Mouse (Mus musculus) adrenal gland, adult (tissue): ENCODE results near the gene Zfp36.

Experiments used
- DNase-seq, 2 experiments: peaks; one replicate each; pipeline ENCODE4 v3.0.0; 2022 to 2023; ENCODE audit warnings: low spot score in 1 of 2; ENCODE audit not compliant: inconsistent age in 2 of 2

The Zfp36 gene

DNA sequence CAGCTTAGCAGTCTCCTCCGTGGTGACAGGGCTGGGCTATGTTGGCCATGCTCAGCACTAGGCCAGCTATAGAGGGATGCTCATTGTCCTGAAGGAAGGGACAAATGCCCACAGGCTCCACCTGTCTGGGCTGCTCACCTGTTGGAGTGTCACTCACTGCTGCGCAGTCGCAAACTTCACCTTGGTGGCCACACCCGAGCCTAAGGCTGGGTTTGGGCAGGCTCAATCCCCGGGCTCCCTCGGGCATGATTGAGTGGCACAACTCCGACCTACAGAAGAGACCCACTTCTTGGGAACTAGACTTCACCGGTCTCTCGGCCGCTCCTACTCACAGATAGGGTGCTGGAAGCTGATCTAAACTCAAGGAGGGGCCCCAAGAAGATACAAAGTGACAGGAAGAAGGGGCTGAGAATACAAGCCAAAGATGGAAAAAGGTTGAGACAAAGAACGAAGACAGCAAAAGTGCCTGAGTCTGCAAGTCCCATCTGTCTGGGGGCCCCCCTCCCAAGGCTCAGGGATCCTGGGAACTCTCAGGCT is 9.0 kb downstream of the Zfp36 start:
- DNase-seq, result peak in 1 of 2 experiments; percentile 82

DNA sequence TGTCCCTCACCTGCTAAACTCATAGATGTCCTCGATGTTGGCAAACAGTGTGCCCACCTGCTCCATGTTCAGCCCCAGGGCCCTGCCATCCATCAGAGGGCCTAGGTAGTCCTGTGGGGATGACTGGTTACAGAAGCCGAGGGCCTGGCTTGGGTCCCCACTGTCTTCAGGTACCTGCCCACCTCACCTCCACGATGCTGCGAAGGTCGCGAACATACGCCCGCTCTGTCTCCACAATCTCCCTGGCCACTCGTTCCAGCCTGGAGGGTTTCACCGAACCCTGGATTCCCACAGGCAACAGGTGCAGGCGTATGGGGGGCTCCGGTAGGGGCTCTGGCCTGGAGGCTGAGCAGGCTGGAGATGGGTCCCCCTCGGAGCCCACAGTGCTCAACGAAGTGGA is 10.0 kb downstream of the Zfp36 start:
- no peak for DNase-seq

- DNase-seq, result no peak
These were observed 11.7 kb downstream of the Zfp36 start for GRCm38 (mm10) chr7:28368276-28368920.

DNA sequence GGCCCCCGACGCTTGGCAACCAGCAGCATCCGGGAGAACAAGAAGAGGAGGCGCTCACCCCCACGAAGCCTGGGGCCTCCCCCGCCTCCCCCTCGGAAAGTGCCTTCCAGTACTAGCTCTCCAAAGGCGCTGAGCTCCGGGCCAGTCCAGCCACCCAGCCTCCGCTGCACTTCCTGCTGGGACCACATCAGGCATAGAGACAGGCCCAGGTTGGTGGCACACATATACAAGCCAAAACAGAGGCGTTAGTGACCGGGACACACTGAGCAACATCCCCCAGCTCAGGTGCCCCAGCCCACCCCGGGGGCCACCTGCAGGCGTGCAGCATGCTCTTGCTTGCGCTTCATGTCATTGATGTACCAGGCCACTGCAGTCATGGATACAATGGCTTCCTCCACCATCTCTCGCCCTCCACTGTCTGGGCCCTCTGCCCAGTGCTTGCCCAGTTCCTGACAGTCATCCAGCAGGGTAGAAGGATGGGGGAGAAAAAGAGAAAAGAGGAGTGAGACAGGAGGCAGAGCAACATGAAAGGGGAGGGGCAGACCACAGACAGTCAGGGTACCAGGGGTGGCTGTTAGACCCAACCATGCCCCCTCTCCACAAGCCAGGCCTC is 12.3 kb downstream of the Zfp36 start:
- no peak for DNase-seq

DNA sequence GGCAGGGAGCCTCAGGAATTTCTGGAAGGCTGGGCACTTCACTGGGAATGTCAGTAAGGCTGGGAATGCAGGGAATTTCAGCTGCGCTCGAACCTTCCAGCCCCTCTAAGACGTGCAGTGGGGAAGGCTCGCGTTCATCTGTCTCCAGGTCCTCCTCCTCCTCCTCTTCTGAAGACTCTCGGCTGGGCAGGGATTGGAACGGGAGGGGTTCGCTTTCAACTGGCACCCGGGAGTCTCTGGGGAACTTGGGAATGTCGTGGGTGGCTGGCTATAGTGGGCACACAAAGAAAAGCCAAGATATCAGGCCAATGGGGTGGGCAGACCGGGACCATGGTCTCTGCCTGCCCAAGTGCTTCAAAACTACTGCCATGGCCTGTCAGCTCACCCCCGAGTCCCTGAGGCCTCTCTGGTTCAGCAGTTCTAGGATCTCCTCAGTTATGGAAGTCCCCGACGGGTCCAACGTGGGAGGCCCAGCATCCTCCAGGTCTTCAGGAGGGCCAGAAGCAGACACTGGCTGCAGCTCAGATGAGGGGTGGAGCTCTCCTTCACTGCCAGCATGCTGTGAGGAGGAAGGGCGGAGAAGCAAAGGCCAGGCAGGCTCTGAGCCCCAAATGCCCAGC is 17.5 kb downstream of the Zfp36 start:
- DNase-seq, result no peak

GRCm38 (mm10) chr7:28361647-28362341 is 18.3 kb downstream of the Zfp36 start:
- DNase-seq, result no peak

DNA sequence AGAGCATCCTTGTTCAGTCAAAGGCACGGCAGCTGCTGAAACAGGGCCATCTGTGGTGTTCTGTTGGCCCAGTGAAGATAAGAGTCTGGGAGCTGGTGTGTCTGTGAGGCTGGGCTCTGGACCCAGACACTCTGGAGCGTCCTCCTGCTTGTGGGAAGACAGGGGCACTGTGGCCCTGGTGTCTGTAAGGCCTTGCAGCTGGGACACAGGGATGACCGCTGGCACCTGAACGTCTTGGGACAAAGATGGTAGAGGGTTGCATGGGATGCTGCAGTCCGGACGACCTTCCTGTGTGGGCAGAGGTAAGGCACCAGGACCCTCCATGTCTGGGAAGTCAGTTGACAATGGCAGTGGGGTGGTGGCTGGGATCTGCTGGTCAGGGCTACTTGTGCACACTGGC is 19.8 kb downstream of the Zfp36 start:
- no peak for DNase-seq

DNA sequence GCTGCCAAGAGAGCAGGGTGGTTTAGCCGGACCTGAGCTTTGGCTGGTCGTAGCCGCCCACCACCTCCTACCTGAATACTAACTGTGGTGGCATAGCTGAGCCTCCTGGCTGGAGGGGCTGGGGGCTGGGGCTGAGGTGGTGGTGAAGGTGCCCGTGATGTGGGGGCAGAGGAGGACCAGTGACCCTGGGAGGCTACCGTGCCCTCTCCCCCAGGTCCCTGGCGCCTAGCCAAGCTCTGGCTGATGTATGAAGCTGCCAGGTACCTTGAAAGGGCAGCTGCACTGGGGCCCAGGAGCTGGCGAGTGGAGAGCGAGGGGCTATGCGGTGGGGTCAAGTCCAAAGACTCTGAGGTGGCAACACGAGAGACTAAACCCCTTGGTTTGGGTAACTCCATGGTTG is 20.2 kb downstream of the Zfp36 start:
- DNase-seq, result no peak

DNA sequence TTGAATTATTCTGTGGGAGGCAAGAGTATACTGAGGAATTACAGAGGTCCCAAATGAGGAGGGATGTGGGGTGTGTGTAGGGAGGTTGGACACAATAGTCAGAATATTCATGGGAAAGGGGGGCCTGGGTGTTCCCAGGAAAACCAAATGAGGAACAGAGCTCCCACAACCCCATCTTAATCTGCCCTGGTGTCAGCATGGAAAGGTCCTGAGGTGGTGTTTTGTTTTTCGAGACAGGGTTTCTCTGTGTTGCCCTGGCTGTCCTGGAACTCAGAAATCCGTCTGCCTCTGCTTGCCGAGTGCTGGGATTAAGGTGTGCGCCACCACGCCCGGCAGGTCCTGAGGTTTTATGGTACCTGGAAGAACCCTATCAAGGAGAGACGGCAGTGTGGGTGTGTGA is 21.6 kb downstream of the Zfp36 start:
- DNase-seq, result no peak

GRCm38 (mm10) chr7:28357984-28358383 is 22.1 kb downstream of the Zfp36 start:
- DNase-seq, result peak; percentile 63 to 83

DNA sequence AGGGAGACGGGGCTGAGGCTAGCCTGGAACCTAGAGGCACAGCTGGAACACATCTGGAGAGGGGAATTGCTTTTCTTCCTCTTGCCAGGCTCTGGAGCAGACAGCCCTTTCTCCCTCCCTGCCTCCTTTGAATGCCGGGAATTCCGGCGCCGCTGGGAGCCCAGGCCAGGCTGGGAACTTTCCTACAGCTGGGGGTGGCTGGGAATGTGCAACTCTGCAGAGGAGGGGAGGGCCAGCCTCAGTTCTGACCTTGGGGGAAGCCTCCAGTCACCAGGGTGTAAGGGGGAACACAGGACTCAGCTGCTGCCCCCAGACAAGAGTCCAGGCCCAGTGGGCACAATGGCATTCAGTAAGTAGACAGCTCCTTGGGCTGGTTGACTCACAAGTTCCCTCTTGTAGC is 23.1 kb downstream of the Zfp36 start:
- peak; percentile 52 to 64 for DNase-seq

GRCm38 (mm10) chr7:28355221-28355620 is 24.8 kb downstream of the Zfp36 start:
- no peak for DNase-seq

- no peak for DNase-seq
These were observed 25.5 kb downstream of the Zfp36 start for GRCm38 (mm10) chr7:28354596-28354995.

DNA sequence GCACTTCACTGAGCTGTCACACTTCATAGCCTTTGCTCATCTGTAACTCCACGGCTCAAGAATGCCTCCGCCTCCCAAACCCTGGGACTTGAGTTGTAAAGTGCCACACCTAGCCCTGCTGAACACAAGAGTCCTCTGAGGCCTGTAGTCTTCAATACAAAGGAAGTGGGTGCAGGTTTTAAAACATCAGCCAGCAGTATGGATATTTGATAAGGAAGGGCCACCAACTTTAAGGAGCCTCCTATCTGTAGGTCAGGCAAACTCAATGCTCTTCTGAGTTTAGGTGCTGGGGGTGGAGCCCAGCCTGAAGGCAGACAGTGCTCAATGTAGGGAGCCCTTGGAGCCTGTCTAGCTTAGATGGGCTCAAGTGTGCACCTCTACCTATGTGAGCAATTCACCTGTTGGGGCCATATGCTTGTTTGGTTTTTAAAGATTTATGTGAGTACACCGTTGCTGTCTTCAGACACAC is 25.9 kb downstream of the Zfp36 start:
- no peak for DNase-seq

GRCm38 (mm10) chr7:28353267-28353666 is 26.8 kb downstream of the Zfp36 start:
- DNase-seq, result no peak

DNA sequence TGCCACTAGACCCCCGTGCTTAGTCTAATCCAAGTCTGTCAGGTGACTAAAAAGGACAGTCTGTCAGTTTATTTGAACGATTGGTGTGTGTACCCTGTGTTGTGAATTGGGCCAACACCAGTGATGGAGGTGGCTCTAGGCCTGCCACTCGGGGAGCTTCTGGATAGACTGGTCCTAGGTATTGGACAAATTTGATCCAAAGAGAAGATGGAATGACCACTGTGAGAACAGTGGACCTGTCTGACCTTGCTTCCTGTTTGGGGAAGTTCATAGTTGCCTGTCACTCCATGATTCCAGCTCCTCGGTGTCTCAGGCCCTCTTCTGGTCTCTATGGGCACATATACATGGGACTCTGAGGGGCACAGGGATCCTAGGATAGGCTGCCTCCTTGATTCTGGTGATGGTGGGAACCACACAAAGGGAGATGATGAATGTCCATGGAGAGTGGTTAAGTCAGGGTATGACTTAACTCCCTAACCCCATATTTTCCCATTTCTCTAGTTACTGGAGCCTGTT is 28.3 kb downstream of the Zfp36 start:
- no peak for DNase-seq

GRCm38 (mm10) chr7:28350155-28350883 is 29.7 kb downstream of the Zfp36 start, which contains the start of gene Rps16:
Gene Rps16, plus strand, starts transcription at chr7:28350652.
- peak; percentile 98 to 99 for DNase-seq

DNA sequence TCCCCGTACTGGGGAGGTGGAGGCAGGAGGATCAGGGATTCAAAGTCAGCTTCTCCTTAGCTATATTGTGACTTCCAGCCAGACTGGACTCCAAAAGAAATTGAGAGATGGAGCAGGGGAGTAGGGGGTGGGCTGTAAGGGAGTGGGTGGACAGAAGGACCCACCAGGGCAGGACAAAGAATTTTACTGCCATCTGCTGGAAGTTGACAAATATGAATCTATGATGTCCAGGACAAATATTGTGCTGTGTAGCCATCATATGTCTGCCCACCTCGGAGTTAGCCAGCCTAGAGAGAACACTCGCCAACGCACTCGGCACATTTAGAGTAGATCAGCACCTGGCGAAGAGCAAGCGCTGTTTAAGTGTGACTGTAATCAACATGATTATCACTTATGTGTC is 31.5 kb downstream of the Zfp36 start:
- DNase-seq, result peak in 1 of 2 experiments; percentile 47

DNA sequence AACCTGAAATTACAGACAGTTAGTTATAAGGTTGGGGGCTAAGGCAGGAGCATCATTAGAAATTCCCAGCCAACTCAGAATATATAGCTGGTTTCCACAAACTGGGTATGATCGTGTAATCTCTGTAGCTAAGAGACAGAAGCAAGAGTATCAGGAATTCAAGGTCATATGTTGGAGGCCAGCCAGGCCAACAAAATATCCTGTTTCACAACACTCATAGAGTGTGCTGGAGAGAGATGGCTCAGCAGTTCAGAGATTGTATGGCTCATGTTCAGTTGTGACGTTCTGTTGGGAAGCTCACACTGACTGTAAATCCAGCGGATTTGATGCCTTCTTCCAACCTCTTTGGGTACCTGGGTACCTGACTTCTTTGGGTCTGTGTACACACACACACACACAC is 32.3 kb downstream of the Zfp36 start:
- peak; percentile 83 to 92 for DNase-seq

DNA sequence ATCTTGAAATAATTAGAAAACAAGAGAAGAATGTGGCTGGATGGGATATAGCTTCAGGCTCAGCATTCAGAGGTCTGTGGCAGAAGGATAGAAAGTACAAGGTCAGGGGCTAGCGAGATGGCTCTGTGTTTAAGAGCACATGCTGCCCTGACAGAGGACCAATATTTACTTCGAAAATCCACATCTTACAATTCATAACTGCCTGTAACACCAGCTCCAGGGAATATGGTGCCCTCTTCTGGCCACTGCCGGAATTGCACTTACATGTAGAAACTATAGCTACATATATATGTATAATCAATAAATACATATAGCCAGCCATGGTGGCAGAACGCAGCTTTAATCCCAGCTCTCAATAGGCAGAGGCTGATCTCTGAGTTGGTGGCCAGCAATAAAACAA is 35.4 kb downstream of the Zfp36 start:
- DNase-seq, result peak; percentile 52 to 83

DNA sequence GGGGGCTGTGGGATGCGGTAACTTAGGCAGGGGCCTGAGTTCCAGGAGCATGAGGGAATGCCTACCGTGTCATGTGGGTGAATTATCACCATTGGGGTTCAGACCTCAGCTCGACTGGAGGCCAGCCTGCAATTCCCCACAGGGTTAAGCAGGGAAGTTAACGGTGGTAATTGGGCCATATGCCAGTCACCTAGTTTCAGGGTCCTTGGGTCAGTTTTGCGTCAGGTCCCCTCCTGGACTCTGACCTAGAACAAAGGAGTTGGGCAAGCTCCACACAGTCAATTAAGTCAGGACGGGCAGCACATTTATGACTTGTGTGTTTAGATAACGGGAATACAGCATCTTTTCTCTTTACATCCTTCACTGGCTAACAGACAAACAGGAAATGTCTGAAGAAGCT is 38.7 kb downstream of the Zfp36 start:
- peak in 1 of 2 experiments; percentile 75 for DNase-seq
